15 mouse cellular contexts compared by ENCODE assay signal in the genomic region with DNA sequence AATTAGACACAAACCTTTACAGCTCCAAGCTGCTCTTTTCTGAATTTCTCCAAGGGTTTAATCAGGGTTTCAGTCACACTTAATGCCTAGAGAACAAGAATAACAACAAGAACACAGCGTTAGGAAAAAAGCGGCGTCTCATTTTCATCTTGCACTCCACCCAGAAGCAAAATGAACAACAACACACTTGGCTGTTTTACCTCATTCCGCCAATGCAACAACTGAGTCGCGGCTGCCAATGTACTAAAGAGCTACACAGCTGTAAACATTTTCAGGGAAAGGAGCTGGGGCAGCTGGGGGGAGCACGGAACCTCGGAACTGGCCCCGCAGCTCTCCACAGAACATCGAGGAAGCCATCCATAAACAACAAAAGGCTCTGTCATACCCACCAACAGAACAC.
A peak's percentile ranks its signal among the peaks of the same experiment; 100 is the strongest.
DNase-seq lines count a peak whose midpoint lies in the region; ATAC-seq and TF ChIP-seq lines count a peak whose summit lies in the region.
"Had no signal": no experiment of that assay in that cellular context is flagged by ENCODE, and none has a peak within 500 bp of the region (broad histone marks: within the 10 kb centered on the region; RNA-seq: fewer than 3 reads in every experiment).

No protein-coding gene starts in this region.

- H3K36me3 ChIP-seq in lung, postnatal 0 days (ENCODE audit: insufficient read depth, low read length) = no peaks in the 10 kb centered on the region
- no peaks in the 10 kb centered on the region for H3K36me3 ChIP-seq in intestine, embryonic 16.5 days (ENCODE audit: control insufficient read depth, insufficient read depth, low read length)
- no peaks in the 10 kb centered on the region for H3K36me3 ChIP-seq in stomach, postnatal 0 days (ENCODE audit: control insufficient read depth, insufficient read depth, low read length)
- H3K36me3 ChIP-seq: liver, embryonic 13.5 days had no signal

- intact Hi-C loops in gastrocnemius, adult 2 months (cut with DNase I) = loop anchor here (5.0 kb wide), 1 partner anchor 60 kb away; no protein-coding TSS in a partner anchor

- ATAC-seq in lung, postnatal 0 days = peak; percentile 16
- no peak; the same call in 1 of the 2 replicates for ATAC-seq in intestine, embryonic 16.5 days
- no peak for ATAC-seq in stomach, postnatal 0 days (ENCODE audit: low FRiP score, low TSS enrichment)
- ATAC-seq in erythroid progenitor cell, adult 5-6 weeks (replicated peaks; ENCODE audit: low FRiP score, poor library complexity, severe bottlenecking) = no peak
- ATAC-seq: inflammation-experienced regulatory T-cells, adult 6 months had no signal

- WGBS in lung, postnatal 0 days = 36% methylated on average over 10 of the region's 10 CpGs
- 17% methylated on average over 10 of the region's 10 CpGs for WGBS in lung, adult 2 months
- WGBS in intestine, embryonic 16.5 days = 38% methylated on average over 10 of the region's 10 CpGs
- 21% methylated on average over 10 of the region's 10 CpGs for WGBS in stomach, postnatal 0 days

- no peak for TF ChIP-seq CTCF in gastrocnemius, adult 2 months (IDR thresholded peaks at IDR 0.05)
- no peak for TF ChIP-seq CTCF in lung, postnatal 0 days (IDR thresholded peaks at IDR 0.05)
- TF ChIP-seq CTCF in lung, adult 2 months (IDR thresholded peaks at IDR 0.05; ENCODE audit: insufficient read depth, low read length) = no peak
- no peak for TF ChIP-seq CTCF in stomach, postnatal 0 days (IDR thresholded peaks at IDR 0.05; ENCODE audit: low read depth)

- H3K9me3 ChIP-seq in lung, postnatal 0 days (ENCODE audit: low read length) = no peaks in the 10 kb centered on the region
- no peaks in the 10 kb centered on the region for H3K9me3 ChIP-seq in intestine, embryonic 16.5 days (ENCODE audit: control insufficient read depth, low read length)
- H3K9me3 ChIP-seq in stomach, postnatal 0 days (ENCODE audit: control insufficient read depth, low read length) = no peaks in the 10 kb centered on the region
- H3K9me3 ChIP-seq: liver, embryonic 13.5 days had no signal

- no peak for DNase-seq in gastrocnemius, adult 2 months
- no peak for DNase-seq in gastrocnemius, adult 18-20 months (ENCODE audit: low spot score)
- DNase-seq in lung, postnatal 0 days (ENCODE audit: low spot score) = peak; percentile 53
- DNase-seq in lung, adult 2 months = no peak
- DNase-seq in stomach, postnatal 0 days (ENCODE audit: low spot score) = no peak
- DNase-seq in layer of hippocampus, adult 9-10 months (ENCODE audit: low spot score) = no peak
- DNase-seq: cerebellum, adult 9-10 months; heart, adult 18-20 months; liver, embryonic 13.5 days; spleen, adult 18-20 months; thymus, postnatal 4 days had no signal

- H3K9ac ChIP-seq in lung, postnatal 0 days (replicated peaks; ENCODE audit: low read depth) = no peak overlapping the region
- H3K9ac ChIP-seq in intestine, embryonic 16.5 days (ENCODE audit: low read depth, low read length) = 0 out of 2 replicates have a peak overlapping the region, but pooled peaks have one; percentile 6
- peak overlapping the region; percentile 13; the same call in 1 of the 2 replicates for H3K9ac ChIP-seq in stomach, postnatal 0 days (ENCODE audit: low read length)
- H3K9ac ChIP-seq: liver, embryonic 13.5 days had no signal

- no peak for TF ChIP-seq POLR2A in lung, adult 2 months (IDR thresholded peaks at IDR 0.05; ENCODE audit: borderline replicate concordance, extremely low read depth, low read depth, low read length)

- TF ChIP-seq EP300 in lung, postnatal 0 days (IDR thresholded peaks at IDR 0.05) = no peak
- no peak for TF ChIP-seq EP300 in stomach, postnatal 0 days (optimal IDR thresholded peaks at IDR 0.05)

- no peaks in the 10 kb centered on the region for H3K27me3 ChIP-seq in lung, postnatal 0 days (replicated peaks; ENCODE audit: insufficient read depth, low read length)
- no peaks in the 10 kb centered on the region for H3K27me3 ChIP-seq in intestine, embryonic 16.5 days (replicated peaks; ENCODE audit: control insufficient read depth, insufficient read depth, low read length)
- H3K27me3 ChIP-seq in stomach, postnatal 0 days (ENCODE audit: control insufficient read depth, insufficient read depth, low read length) = no peaks in the 10 kb centered on the region
- H3K27me3 ChIP-seq: liver, embryonic 13.5 days had no signal

- peak overlapping the region; percentile 74 for H3K27ac ChIP-seq in gastrocnemius, adult 2 months
- H3K27ac ChIP-seq in lung, postnatal 0 days (ENCODE audit: low read length) = peak overlapping the region; percentile 66
- peak overlapping the region; percentile 69 for H3K27ac ChIP-seq in intestine, embryonic 16.5 days (ENCODE audit: low read length)
- peak overlapping the region; percentile 90 for H3K27ac ChIP-seq in stomach, postnatal 0 days (replicated peaks)
- H3K27ac ChIP-seq: liver, embryonic 13.5 days had no signal

- H3K4me1 ChIP-seq in lung, postnatal 0 days (ENCODE audit: insufficient read depth, low read depth, low read length) = peaks cover 26% of the 10 kb centered on the region; the same call in 1 of the 2 replicates
- H3K4me1 ChIP-seq in lung, adult 2 months (ENCODE audit: control insufficient read depth, insufficient read depth, low read length) = peaks cover 10% of the 10 kb centered on the region
- H3K4me1 ChIP-seq in intestine, embryonic 16.5 days (ENCODE audit: control insufficient read depth, insufficient read depth, low read length) = peaks cover 50% of the 10 kb centered on the region
- peaks cover 12% of the 10 kb centered on the region for H3K4me1 ChIP-seq in stomach, postnatal 0 days (replicated peaks; ENCODE audit: control insufficient read depth, insufficient read depth)

- H3K4me3 ChIP-seq in gastrocnemius, adult 2 months = peak overlapping the region; percentile 46
- H3K4me3 ChIP-seq in lung, postnatal 0 days (ENCODE audit: low read depth, low read length) = no peak overlapping the region
- no peak overlapping the region for H3K4me3 ChIP-seq in lung, adult 2 months (replicated peaks; ENCODE audit: extremely low read depth, low read depth, low read length)
- H3K4me3 ChIP-seq in intestine, embryonic 16.5 days (ENCODE audit: low read length) = no peak overlapping the region
- H3K4me3 ChIP-seq in stomach, postnatal 0 days (ENCODE audit: low read depth, low read length) = 0 out of 2 replicates have a peak overlapping the region, but pooled peaks have one; percentile 6
- H3K4me3 ChIP-seq: erythroblast, embryonic 14.5 days; liver, embryonic 13.5 days had no signal

- H3K4me2 ChIP-seq in lung, postnatal 0 days (replicated peaks; ENCODE audit: low read depth, low read length) = 0 out of 2 replicates have a peak overlapping the region, but pooled peaks have one; percentile 12
- H3K4me2 ChIP-seq in intestine, embryonic 16.5 days (ENCODE audit: low read depth, low read length) = no peak overlapping the region
- peak overlapping the region; percentile 41 for H3K4me2 ChIP-seq in stomach, postnatal 0 days (replicated peaks; ENCODE audit: low read depth)
- H3K4me2 ChIP-seq: liver, embryonic 13.5 days had no signal

Comparison
In these comparisons a context has a peak if more than half of its experiments do, and no peak if none do; other contexts are left out.
1. H3K4me3 ChIP-seq: peak in gastrocnemius, adult 2 months (single experiment) and stomach, postnatal 0 days (single experiment); none in lung, postnatal 0 days (single experiment), lung, adult 2 months (single experiment) and intestine, embryonic 16.5 days (single experiment).
2. Peak in every context shown above with its lines, with median percentiles within 50 percentile points of each other: H3K27ac ChIP-seq.